Mouse (Mus musculus) 416B (cell line): Measurements from ENCODE around the gene Phf5a.
"Not testable (repeated sequence)": the region's sequence is repeated elsewhere in the genome, so short reads cannot be mapped to it uniquely, and the experiment has no call there.

Experiments used
- DNase-seq: peaks from one replicate; pipeline ENCODE4 v3.0.0; 2011; ENCODE audit warnings: low read depth

Phf5a gene

GRCm38 (mm10) chr15:81871604-81872261 lies at the start of gene Phf5a:
Gene Phf5a, minus strand, starts transcription at chr15:81871911.
- peak; percentile 99 for DNase-seq

GRCm38 (mm10) chr15:81921255-81921654 lies 49.5 kb upstream of the Phf5a start:
- no peak for DNase-seq

- no peak for DNase-seq
Measured at GRCm38 (mm10) chr15:81920546-81921217, 49.0 kb upstream of the Phf5a start.

GRCm38 (mm10) chr15:81919062-81919461 lies 47.4 kb upstream of the Phf5a start:
- DNase-seq, result no peak

GRCm38 (mm10) chr15:81917621-81918463 lies 46.1 kb upstream of the Phf5a start:
- DNase-seq, result peak; percentile 71

- no peak for DNase-seq
Measured at GRCm38 (mm10) chr15:81917201-81917600, 45.5 kb upstream of the Phf5a start.

- DNase-seq, result no peak
Measured at GRCm38 (mm10) chr15:81915663-81916062, 44.0 kb upstream of the Phf5a start.

GRCm38 (mm10) chr15:81914668-81915067 lies 43.0 kb upstream of the Phf5a start:
- peak; percentile 79 for DNase-seq

- no peak for DNase-seq
Measured at GRCm38 (mm10) chr15:81912498-81912897, 40.8 kb upstream of the Phf5a start.

GRCm38 (mm10) chr15:81908767-81909166 lies 37.1 kb upstream of the Phf5a start:
- DNase-seq, result not testable (repeated sequence)

GRCm38 (mm10) chr15:81907953-81908352 lies 36.2 kb upstream of the Phf5a start:
- DNase-seq, result no peak

GRCm38 (mm10) chr15:81904939-81905338 lies 33.2 kb upstream of the Phf5a start:
- DNase-seq, result peak; percentile 72

- DNase-seq, result no peak
Measured at GRCm38 (mm10) chr15:81898751-81899150, 27.0 kb upstream of the Phf5a start.

GRCm38 (mm10) chr15:81897607-81898285 lies 26.0 kb upstream of the Phf5a start:
- no peak for DNase-seq

- DNase-seq, result no peak
Measured at GRCm38 (mm10) chr15:81896407-81896806, 24.7 kb upstream of the Phf5a start.

- DNase-seq, result no peak
Measured at GRCm38 (mm10) chr15:81894002-81894401, 22.3 kb upstream of the Phf5a start.

GRCm38 (mm10) chr15:81891822-81892580 lies 20.3 kb upstream of the Phf5a start:
- peak; percentile 58 for DNase-seq

- DNase-seq, result no peak
Measured at GRCm38 (mm10) chr15:81891140-81891802, 19.6 kb upstream of the Phf5a start.

GRCm38 (mm10) chr15:81889175-81889574 lies 17.5 kb upstream of the Phf5a start:
- no peak for DNase-seq

GRCm38 (mm10) chr15:81886795-81887550 lies 15.3 kb upstream of the Phf5a start:
- peak; percentile 59 for DNase-seq
